Mouse (Mus musculus) urinary bladder, postnatal 25 days (tissue): ENCODE data around the gene Btbd9.

ENCODE experiments used
- DNase-seq: peaks from one replicate; pipeline ENCODE4 v3.0.0; 2022; ENCODE audit warnings: low spot score

The Btbd9 gene

GRCm38 (mm10) chr17:30388817-30389216 lies 187.5 kb downstream of the Btbd9 start:
- no peak for DNase-seq

DNA sequence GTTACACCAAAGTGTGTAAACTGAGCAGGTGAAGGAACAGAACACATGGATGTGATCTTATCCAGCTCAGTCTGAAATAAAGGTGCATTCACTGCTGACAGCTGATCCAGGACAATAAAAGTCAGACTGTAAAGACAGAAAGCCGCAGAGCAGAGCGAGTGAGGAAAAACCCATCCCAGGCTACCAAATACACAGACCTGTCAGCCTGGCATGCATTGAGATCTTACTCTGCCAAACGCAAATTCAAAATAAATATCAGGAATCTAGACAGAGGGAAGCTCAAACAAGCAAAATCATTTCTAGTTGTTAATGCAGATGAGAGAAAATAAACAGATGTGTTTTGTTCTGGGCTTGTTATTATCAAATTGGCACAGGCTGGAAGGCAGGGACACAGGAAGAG lies 187.9 kb downstream of the Btbd9 start:
- no peak for DNase-seq

GRCm38 (mm10) chr17:30386241-30386640 lies 190.0 kb downstream of the Btbd9 start:
- no peak for DNase-seq

GRCm38 (mm10) chr17:30383649-30384048 lies 192.6 kb downstream of the Btbd9 start:
- no peak for DNase-seq

DNA sequence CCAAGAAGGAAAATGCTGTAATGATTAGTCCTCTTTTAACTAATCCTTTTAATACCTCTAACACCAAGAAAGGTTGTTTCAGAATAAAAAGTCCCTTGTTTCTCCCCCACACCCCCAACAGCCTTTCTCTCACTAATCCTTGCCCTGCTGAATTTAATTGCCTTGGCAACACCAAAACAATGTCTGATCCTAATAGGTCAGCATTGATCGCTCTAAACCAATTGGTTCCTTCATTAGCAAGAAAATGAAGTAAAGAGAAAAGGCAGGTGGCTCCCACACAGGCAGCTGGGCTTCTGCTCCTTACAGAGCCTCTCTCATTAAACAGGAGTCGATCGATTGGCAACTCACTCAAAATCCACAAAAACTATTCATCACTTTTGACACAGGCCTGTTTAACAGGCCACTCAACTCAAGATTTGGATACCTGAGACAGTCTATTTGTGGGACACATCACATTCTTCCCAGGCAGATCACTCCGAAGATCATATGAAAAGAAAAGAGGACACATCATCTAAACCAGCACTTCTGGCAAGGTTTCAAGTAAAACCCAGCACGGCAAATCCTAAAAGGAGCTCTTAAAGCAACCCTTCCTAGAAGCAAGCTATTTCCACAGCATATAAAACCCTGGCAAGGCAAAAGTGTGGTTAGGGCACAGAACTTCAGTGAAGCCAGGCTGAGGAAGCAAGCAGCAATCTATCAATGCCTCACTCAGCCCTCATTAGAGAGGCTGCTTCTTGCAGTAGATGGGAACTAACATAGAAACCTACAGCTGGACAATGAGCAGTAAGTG lies 197.9 kb downstream of the Btbd9 start:
- no peak for DNase-seq

DNA sequence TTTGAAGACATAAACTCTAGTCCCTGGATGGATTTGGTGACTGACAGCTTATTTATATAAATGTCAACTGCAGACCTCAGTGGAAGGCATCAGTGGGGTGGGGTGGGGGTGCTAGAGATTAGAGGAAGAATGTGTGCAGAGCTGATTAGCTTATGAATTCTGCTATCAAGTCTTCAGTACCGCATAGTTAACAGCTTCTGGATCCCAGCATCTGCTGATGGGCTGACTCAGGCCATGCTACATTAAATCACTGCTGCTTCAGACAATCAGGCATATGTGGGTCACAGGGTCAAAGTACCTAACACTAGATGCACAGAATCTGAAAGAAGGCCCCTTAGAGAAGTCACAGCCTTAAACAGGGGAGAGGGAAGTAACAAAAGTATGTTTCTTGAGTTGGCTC lies 198.5 kb downstream of the Btbd9 start:
- DNase-seq, result no peak

DNA sequence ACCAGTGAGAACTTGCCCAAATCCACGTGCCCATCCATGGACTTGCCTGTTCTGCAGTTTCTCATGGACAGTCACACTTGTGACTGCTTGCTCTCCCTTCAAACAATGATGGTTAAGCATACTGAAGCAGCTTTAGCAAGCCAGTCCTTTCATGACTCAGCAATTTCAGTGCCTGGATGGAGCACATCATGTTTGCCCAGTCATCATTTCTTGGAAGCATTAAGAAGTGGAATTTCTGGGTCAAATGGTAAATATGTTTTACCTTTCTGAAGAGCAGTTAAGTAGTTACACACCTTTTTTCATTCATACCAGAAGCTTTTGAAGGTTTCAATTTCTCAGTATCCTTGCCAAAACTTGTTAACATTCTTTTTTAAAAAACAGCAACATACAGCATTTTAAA lies 201.2 kb downstream of the Btbd9 start:
- DNase-seq, result no peak

- no peak for DNase-seq
Observed at GRCm38 (mm10) chr17:30368559-30368958, 207.7 kb downstream of the Btbd9 start.

DNA sequence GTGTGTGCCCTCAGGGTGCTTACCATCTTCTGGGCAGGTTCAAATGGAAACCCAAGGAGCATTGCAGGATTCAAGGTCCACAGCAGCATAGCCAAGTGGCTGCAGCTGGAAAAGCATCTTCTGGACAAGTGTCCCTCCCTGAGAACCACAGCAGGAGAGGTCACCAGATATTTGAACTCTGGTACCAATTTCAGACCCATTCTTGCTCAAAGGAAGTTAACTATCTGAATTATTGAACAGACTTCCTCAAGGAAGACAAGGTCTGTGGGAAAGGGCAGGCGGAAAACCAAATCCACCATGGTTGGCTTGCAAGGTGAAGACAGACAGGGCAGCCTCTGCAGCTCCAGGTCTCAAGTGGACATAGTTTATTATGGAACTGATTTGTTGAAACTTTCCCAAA lies 211.6 kb downstream of the Btbd9 start:
- no peak for DNase-seq

DNA sequence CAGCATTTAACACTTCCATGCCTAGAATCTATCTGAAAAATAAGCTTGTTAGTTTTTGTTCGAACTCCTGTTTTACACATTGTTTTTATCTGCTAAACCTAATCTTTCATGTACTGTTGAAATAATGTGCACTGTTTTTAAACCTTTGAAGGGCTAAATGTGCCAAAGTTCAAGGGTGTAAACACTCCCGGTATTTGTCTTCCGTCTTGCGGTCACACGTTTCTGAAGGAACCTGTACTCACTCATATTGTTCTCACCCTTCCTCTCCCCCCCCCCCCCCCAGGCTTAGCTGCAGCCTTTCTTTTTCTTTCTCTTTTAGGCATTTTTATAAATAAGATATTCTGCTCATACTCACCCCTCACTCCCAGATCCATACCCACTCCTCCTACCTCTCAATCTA lies 212.9 kb downstream of the Btbd9 start:
- no peak for DNase-seq

GRCm38 (mm10) chr17:30360654-30361053 lies 215.6 kb downstream of the Btbd9 start:
- no peak for DNase-seq

DNA sequence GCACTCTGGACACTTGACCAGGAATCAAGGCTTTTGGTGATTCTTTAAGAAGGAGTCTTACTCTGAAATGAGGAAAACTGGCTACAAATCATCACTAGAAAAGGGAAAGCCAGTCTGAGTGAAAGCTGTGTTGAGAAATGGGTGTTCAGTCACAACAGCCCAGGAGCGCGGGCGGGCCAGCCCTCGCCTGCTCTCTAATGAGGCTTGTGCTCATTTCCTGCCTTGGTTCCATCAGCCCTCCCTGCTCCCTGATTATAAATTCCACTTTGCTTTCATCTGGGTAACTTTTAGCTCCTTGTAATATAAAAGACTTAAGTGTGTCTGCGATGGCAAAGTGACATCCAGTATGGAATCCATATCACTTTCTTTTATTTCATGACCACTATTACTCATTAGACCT lies 216.9 kb downstream of the Btbd9 start:
- DNase-seq, result no peak

- no peak for DNase-seq
Observed at GRCm38 (mm10) chr17:30355431-30355830, 220.9 kb downstream of the Btbd9 start.

GRCm38 (mm10) chr17:30354381-30354780 lies 221.9 kb downstream of the Btbd9 start:
- DNase-seq, result no peak

- DNase-seq, result no peak
Observed at GRCm38 (mm10) chr17:30348031-30348430, 228.3 kb downstream of the Btbd9 start.

DNA sequence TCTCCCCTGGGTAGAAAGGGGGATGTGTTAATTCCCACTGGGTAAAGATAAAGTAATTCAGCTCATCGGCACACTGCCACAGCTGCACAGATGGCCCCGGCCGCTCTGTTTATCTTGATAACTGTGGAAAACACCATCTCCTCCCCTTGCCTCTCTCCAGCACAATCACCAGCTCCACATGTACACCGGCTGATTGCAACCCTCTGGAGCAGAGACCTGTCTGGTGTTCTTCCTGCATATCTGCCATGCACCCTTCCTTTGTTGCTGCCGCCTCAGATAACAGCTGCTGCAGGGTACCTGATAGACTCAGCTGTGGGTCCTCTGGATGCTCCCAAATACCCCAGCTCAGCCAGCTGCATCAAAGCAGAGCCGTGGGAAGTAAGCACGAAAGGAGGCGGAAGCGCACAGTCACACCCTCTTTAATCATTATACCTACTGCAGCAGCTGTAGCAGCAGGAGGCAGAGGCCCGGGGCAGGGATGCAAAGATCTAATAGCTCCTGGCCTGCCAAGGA lies 229.1 kb downstream of the Btbd9 start:
- no peak for DNase-seq

DNA sequence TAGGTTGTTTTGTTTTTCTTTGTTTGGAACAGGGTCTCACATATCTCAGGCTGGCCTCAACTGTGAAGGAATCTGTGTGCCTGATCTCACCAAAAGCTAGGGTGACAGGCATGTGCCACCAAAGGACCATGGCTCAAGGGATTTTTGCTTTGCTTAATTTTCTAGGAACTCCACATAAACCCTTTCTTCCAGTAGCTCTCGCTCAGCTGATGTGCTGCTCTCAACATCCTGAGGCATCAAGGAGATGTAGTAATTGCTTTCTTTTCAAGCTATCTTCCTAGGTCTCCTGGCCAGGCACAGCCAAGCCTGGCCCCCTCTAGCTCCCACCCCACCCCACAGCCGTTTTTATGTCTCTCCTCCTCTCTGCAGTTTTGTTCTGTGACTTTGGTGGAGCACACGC lies 231.3 kb downstream of the Btbd9 start:
- no peak for DNase-seq

DNA sequence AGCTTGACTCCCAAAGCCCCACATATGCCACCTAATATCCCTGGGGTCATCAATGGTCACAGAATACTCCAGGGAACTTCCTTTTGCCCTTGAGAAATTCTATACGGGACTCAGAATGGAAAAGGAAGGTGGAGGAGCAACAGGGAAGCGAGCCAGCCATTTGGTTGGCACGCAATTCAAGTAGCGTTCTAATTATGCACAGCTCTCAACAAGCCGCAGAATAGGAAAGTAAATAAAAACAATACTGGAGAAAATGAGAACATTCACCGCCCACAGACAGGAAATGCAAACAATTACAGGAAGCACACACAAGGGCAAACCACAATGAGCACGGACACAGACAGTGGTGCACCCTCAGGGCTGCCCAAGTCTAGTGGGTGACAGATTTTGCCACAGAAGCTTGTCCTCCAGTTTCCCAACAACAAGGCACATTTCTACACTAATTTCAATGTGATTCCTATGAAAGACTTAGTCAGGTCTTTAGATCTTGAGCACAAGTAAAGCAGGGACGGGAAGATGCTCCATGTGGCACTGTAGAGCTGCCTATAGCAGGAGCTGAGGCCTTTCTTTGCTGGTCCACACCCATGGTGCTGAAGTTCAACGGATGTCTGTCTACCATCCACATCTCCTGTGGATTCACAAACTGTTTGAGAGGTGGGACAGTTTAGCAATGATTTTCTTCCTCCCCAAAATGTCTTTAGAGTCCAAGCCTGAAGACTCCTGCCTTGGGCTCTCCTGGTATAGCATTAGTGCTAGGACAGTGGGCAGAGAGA lies 232.4 kb downstream of the Btbd9 start:
- DNase-seq, result no peak

DNA sequence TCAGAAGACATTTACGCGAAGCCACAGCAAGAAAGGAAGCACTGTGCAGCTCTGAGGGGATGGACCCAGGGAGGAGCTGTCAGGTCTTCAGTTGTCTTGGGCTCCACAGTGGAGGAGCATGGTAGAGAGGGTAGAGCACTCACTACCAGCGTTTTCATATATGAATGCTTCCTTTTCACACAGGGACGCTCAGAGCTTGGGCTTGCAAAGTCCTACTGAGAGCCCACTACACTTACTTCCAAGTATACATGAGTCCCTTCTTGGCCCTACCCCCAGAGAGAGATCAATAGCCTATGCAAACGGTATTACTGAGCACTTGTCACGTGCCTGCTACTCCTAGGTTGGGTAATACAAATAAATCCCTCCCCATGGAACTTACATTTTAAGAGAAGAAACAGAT lies 234.7 kb downstream of the Btbd9 start:
- no peak for DNase-seq

GRCm38 (mm10) chr17:30340495-30341126 lies 235.7 kb downstream of the Btbd9 start:
- DNase-seq, result no peak

GRCm38 (mm10) chr17:30339317-30339716 lies 237.0 kb downstream of the Btbd9 start:
- DNase-seq, result no peak

GRCm38 (mm10) chr17:30336816-30337215 lies 239.5 kb downstream of the Btbd9 start:
- DNase-seq, result no peak

- DNase-seq, result no peak
Observed at GRCm38 (mm10) chr17:30336280-30336679, 240.0 kb downstream of the Btbd9 start.
